7 mouse cellular contexts compared by ENCODE assay signal in genomic region chr11:95384319-95384972, GRCm38 (mm10). TPM values are rescaled to one million over a fixed set of nuclear protein-coding genes. Genes with fewer than 3 reads are reported as not detected.
DNase-seq lines count a peak whose midpoint lies in the region; ATAC-seq lines count a peak whose summit lies in the region.

Slc35b1 (plus strand) TSS chr11:95384692.

- H3K27me3 ChIP-seq in intestine, embryonic 15.5 days (replicated peaks), result no peaks in the 10 kb centered on the region
- H3K27me3 ChIP-seq in midbrain, embryonic 10.5 days (ENCODE audit: low read depth, poor library complexity, severe bottlenecking), result 0 out of 2 replicates have a peak, but pooled peaks cover 3% of the 10 kb centered on the region

- peaks cover 21% of the 10 kb centered on the region for H3K36me3 ChIP-seq in intestine, embryonic 15.5 days
- H3K36me3 ChIP-seq in midbrain, embryonic 10.5 days, result peaks cover 42% of the 10 kb centered on the region

- intact Hi-C loops in gastrocnemius, postnatal 36 days (cut with DNase I), result loop anchor here (5.0 to 10.0 kb wide), 3 partner anchors 67 to 260 kb away; partner anchors contain the start of gene Ngfr
- intact Hi-C loops in left cerebral cortex, postnatal 25 days (cut with DNase I), result loop anchor here (1.0 to 10.0 kb wide), 4 partner anchors 74 to 270 kb away; partner anchors contain the start of gene Kat7

- H3K4me2 ChIP-seq in intestine, embryonic 15.5 days (replicated peaks), result peak within 1 kb of the TSS; percentile 54

- H3K27ac ChIP-seq in intestine, embryonic 15.5 days, result peak within 1 kb of the TSS; percentile 75
- H3K27ac ChIP-seq in midbrain, embryonic 10.5 days (replicated peaks), result peak within 1 kb of the TSS; percentile 99

- peaks cover 4% of the 10 kb centered on the region; the same call in 1 of the 2 replicates for H3K4me1 ChIP-seq in intestine, embryonic 15.5 days (replicated peaks)
- peaks cover 25% of the 10 kb centered on the region for H3K4me1 ChIP-seq in midbrain, embryonic 10.5 days

- peak; percentile 95 for DNase-seq in adrenal gland, adult 2 months
- peak; percentile 96 for DNase-seq in embryo, embryonic 11.5 days (ENCODE audit: low read depth, low spot score)
- peak; percentile 84 to 94 for DNase-seq in gastrocnemius, postnatal 36 days
- DNase-seq in left cerebral cortex, postnatal 25 days (ENCODE audit: low spot score in 2 of 2), result peak; percentile 98 to 99
- DNase-seq in midbrain, embryonic 10.5 days (ENCODE audit: low spot score), result peak; percentile 94
- peak; percentile 93 for DNase-seq in right cerebral cortex, postnatal 4 days

- no peaks in the 10 kb centered on the region for H3K9me3 ChIP-seq in intestine, embryonic 15.5 days
- no peaks in the 10 kb centered on the region for H3K9me3 ChIP-seq in midbrain, embryonic 10.5 days (replicated peaks)

- H3K9ac ChIP-seq in intestine, embryonic 15.5 days, result peak within 1 kb of the TSS; percentile 90

- peak within 1 kb of the TSS; percentile 96 for H3K4me3 ChIP-seq in intestine, embryonic 15.5 days (replicated peaks)
- peak within 1 kb of the TSS; percentile 96 for H3K4me3 ChIP-seq in midbrain, embryonic 10.5 days

- ATAC-seq in intestine, embryonic 15.5 days, result peak; percentile 98

- under 1% methylated on average over 42 of the region's 42 CpGs for WGBS in intestine, embryonic 15.5 days
- WGBS in midbrain, embryonic 10.5 days, result under 1% methylated on average over 42 of the region's 42 CpGs

RNA-seq across cellular contexts. Expression of gene Slc35b1, which starts in this region (rescaled TPM):
- total RNA-seq in adrenal gland, adult 2 months (2021), result 10 to 100 TPM; 61.1 to 76.8 TPM
- polyA plus RNA-seq in adrenal gland, adult 2 months (2012; rRNA removed), result 52.8 and 60.4 TPM in 2 replicates
- total RNA-seq in gastrocnemius, postnatal 36 days (2021), result 10 to 100 TPM; 39.5 to 46.8 TPM
- 103 and 108 TPM in 2 replicates for polyA plus RNA-seq in intestine, embryonic 15.5 days (2015; fragmentation: Nextera tagmentation; extraction: Ambion mirVana)
- 10 to 100 TPM; 65.6 to 66.0 TPM for total RNA-seq in left cerebral cortex, postnatal 25 days (2021)
- 123 and 131 TPM in 2 replicates for polyA plus RNA-seq in midbrain, embryonic 10.5 days (2016; fragmentation: Nextera tagmentation; extraction: Ambion mirVana)

Comparison
In these comparisons a context has a peak if more than half of its experiments do, and no peak if none do; other contexts are left out.
1. Peak in every context shown above with its lines: DNase-seq, ATAC-seq, H3K4me3 ChIP-seq and H3K27ac ChIP-seq.